Mouse (Mus musculus) neural tube, embryonic 12.5 days (tissue): ENCODE data around the gene Fndc3b. TPM values are rescaled to one million over a fixed set of nuclear protein-coding genes. Genes with fewer than 3 reads are reported as not detected.

Experiments
- ATAC-seq: fragments of 200-750 bp; cut with Nextera tagmentation; 2 replicates; pipeline ENCODE4 v1.8.0; 2017; ENCODE audit warnings: low read depth, mild to moderate bottlenecking, moderate TSS enrichment, moderate library complexity; ENCODE audit not compliant: low FRiP score
- H3K27ac ChIP-seq: fragments of 300-500 bp; sonication (generic); 2 replicates; pipeline ENCODE4 v1.5.1; 2016
- H3K27me3 ChIP-seq: fragments of 300-500 bp; sonication (generic); replicated peaks from 2 replicates; pipeline ENCODE4 v1.6.1; 2016; ENCODE audit warnings: mild to moderate bottlenecking
- H3K36me3 ChIP-seq: fragments of 300-500 bp; sonication (generic); 2 replicates; pipeline ENCODE4 v1.6.1; 2016; ENCODE audit warnings: mild to moderate bottlenecking
- H3K4me1 ChIP-seq: fragments of 300-500 bp; sonication (generic); 2 replicates; pipeline ENCODE4 v1.6.1; 2016
- H3K4me2 ChIP-seq: fragments of 300-500 bp; sonication (generic); replicated peaks from 2 replicates; pipeline ENCODE4 v1.6.1; 2016; ENCODE audit warnings: mild to moderate bottlenecking
- H3K4me3 ChIP-seq: fragments of 300-500 bp; sonication (generic); 2 replicates; pipeline ENCODE4 v1.5.1; 2016
- H3K9ac ChIP-seq: fragments of 300-500 bp; sonication (generic); 2 replicates; pipeline ENCODE4 v1.6.1; 2016; ENCODE audit warnings: mild to moderate bottlenecking
- H3K9me3 ChIP-seq: fragments of 300-500 bp; sonication (generic); 2 replicates; pipeline ENCODE4 v1.6.1; 2016; ENCODE audit warnings: mild to moderate bottlenecking
- WGBS: fragments of 180-500 bp; shearing (Covaris S2); methylation state at CpG from one replicate; pipeline ENCODE4 v1.1.7; 2016; 5-methylcytosine and 5-hydroxymethylcytosine counted together
- polyA plus RNA-seq: library from polyadenylated mRNA; unstranded; fragments of >200 nt; fragmentation: Nextera tagmentation; extraction: Ambion mirVana; gene quantifications from 2 replicates; pipeline ENCODE4 v1.2.1, GENCODE M21; 2016

Gene Fndc3b
- polyA plus RNA-seq, 1 experiment from 2014 or later = 16.0 TPM

DNA sequence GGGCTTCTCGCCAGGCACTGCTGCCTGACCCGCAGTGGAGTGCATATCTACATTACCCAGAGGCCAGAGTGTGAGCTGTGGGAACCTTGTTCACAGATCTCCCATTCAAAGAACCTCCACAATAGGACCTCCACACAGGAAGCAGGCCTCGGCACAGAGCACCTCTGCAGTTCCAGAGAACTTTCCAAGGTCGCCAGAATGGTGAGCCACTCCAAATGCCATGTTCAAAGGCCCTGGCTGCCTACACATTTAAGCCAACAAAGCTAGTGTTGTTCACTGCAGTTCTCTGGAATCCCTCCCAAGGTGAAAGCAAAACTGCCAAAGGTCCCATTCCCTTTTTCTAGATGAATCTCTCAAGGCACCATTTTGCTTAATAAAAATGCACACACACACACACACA lies 55.4 kb downstream of the Fndc3b start:
- no peak overlapping the region for H3K4me2 ChIP-seq
- peaks cover 6% of the 10 kb centered on the region; the same call in 1 of the 2 replicates for H3K4me1 ChIP-seq
- H3K9me3 ChIP-seq = no peaks in the 10 kb centered on the region
- 73% methylated on average over 4 of the region's 4 CpGs for WGBS
- no peak overlapping the region for H3K27ac ChIP-seq
- no peak overlapping the region for H3K4me3 ChIP-seq
- no peaks in the 10 kb centered on the region for H3K27me3 ChIP-seq
- H3K36me3 ChIP-seq = no peaks in the 10 kb centered on the region
- no peak for ATAC-seq
- no peak overlapping the region for H3K9ac ChIP-seq

DNA sequence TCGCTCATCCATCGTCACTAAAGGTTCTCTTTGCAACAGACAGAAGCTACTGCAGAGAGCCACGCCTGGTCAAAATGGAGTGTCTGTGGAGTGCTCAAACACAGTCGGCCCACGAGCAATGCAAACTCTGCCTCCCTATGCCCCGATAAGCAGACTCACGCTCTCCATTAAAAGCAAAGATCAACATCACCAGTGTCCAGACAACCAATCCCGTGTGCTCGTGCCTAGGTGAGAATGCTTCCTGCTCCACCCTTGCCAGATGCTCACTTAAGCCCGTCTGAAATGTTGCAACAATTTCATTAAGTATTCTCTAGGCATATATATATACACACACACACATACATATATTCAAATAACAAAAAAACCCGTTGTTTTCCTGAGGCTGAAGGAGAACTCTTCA lies 56.1 kb downstream of the Fndc3b start:
- H3K4me2 ChIP-seq = no peak overlapping the region
- no peaks in the 10 kb centered on the region for H3K27me3 ChIP-seq
- H3K9ac ChIP-seq = no peak overlapping the region
- 88% methylated on average over 11 of the region's 11 CpGs for WGBS
- H3K4me3 ChIP-seq = no peak overlapping the region
- H3K36me3 ChIP-seq = no peaks in the 10 kb centered on the region
- no peak for ATAC-seq
- H3K9me3 ChIP-seq = no peaks in the 10 kb centered on the region
- peaks cover 6% of the 10 kb centered on the region; the same call in 1 of the 2 replicates for H3K4me1 ChIP-seq
- no peak overlapping the region for H3K27ac ChIP-seq

DNA sequence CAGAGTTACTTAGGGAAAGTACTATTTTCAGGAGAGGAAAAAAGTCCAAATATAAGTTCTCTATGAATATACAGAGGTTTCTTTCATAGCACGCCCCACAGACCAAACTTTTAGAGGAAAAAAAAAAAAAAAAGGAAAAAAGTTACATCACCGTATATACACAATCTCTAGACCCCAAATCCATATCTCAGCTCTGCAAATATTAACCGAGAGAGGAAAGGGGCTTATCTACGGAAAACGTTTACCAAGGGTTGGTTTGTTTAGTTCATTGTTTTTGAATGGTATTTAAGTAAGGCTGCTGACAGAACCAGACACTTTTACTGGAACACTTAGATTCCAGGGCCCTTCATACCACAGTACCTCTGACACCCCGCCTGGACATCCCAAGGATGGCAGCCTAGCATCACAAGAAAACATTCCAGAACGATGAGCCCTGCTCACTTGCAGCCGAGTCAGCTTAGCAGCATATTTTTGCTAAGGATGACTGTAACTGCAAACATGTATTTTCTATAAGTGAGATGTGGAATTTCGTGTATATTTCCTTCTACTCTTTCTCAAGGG lies 58.6 kb downstream of the Fndc3b start:
- ATAC-seq = no peak
- Histone ChIP-seq H3K4me3 (no peak overlapping the region), H3K4me1 (peaks cover 8% of the 10 kb centered on the region), H3K36me3 (no peaks in the 10 kb centered on the region), H3K27ac (no peak overlapping the region), H3K27me3 (no peaks in the 10 kb centered on the region), H3K9ac (no peak overlapping the region), H3K4me2 (no peak overlapping the region), H3K9me3 (no peaks in the 10 kb centered on the region)
- WGBS = 87% methylated on average over 9 of the region's 9 CpGs

DNA sequence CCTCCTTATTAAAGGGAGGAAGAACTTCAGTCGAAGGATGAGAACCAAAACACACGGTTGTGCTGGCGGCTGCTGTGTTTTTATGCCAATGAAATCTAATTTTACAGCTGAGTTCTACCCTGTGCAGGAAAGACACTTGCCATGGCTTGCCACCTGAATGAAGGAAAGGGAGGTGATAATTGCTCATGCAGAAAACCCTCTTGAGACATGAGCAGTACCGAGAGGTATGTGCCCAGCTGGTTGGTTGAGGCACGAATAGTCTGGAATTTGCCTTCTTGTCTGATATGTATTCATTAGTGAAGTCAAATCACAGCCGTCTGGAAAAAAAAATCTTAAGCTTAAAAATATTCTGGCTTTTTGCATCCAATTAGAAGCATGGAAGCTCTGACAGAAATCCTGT lies 59.4 kb downstream of the Fndc3b start:
- ATAC-seq = no peak
- 74% methylated on average over 6 of the region's 6 CpGs for WGBS
- Histone ChIP-seq H3K36me3 (no peaks in the 10 kb centered on the region), H3K9me3 (no peaks in the 10 kb centered on the region), H3K4me2 (no peak overlapping the region), H3K27me3 (no peaks in the 10 kb centered on the region), H3K4me3 (no peak overlapping the region), H3K27ac (no peak overlapping the region), H3K9ac (no peak overlapping the region), H3K4me1 (peaks cover 4% of the 10 kb centered on the region)

DNA sequence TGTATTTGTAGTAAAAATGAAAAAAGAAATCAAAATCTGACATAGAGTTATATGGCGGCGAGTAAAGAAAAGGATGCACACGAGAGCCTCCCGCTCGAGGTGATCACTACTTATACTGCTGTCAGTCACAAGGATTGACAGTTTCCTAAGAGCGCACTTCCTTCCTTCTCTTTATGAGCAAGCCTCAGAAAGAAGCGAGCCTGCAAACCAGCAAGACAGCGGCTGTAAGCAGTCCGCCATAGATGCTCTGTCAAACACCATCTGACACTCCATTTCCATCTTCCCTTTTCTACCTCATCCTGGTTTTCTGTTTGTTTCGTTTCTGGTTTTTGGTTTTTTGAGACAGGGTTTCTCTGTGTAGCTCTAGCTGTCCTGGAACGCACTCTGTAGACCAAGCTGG lies 61.0 kb downstream of the Fndc3b start:
- ATAC-seq = no peak

DNA sequence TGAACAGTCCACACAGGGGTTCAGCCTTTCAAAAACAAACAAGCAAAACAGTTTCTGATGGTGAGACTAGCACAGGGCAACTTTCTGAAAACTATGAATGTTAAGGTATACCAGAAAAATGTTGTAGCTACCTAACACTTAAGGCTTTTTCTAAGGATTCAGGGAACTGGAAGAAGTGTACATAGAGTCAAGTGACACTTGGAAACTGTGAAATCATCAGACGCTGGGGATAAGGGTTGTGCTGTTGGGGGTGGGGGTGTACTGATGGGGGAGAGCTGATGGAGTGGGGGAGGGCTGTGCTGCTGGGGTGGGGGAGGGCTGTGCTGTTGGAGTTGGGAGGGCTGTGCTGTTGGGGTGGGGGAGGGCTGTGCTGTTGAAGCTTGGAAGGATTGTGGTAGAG lies 61.8 kb downstream of the Fndc3b start:
- no peak overlapping the region for H3K4me3 ChIP-seq
- no peaks in the 10 kb centered on the region for H3K27me3 ChIP-seq
- WGBS = 67% methylated on average over 1 of the region's 1 CpGs
- no peak overlapping the region for H3K4me2 ChIP-seq
- H3K9me3 ChIP-seq = no peaks in the 10 kb centered on the region
- ATAC-seq = no peak
- no peak overlapping the region for H3K9ac ChIP-seq
- peaks cover 2% of the 10 kb centered on the region; the same call in 1 of the 2 replicates for H3K4me1 ChIP-seq
- no peak overlapping the region for H3K27ac ChIP-seq
- no peaks in the 10 kb centered on the region for H3K36me3 ChIP-seq

More for the DNA sequence above, 61.0 kb downstream of the Fndc3b start:
- Histone ChIP-seq H3K27ac (no peak overlapping the region), H3K9me3 (no peaks in the 10 kb centered on the region), H3K4me3 (no peak overlapping the region), H3K9ac (no peak overlapping the region), H3K4me1 (peaks cover 2% of the 10 kb centered on the region; the same call in 1 of the 2 replicates), H3K4me2 (no peak overlapping the region), H3K36me3 (no peaks in the 10 kb centered on the region), H3K27me3 (no peaks in the 10 kb centered on the region)
- 97% methylated on average over 11 of the region's 11 CpGs for WGBS

DNA sequence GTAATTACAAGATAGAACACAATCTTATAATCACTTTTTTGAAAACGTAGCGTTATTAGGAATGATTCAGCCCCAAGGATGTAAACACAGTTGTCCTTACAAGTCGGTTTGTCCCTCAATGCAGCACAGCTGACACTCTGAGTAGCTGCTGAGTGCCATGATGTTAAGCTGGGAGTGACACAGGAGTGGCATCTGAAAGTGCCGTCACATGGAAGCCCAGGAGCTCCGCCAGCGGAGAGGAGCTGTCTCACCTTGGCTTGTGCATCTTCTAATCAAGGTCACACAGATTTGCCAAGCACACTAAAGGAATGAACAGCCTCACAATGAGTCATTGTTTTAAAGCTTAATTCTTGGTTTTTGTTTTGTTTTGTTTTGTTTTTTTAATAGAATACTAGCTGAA lies 68.7 kb downstream of the Fndc3b start:
- WGBS = 93% methylated on average over 6 of the region's 6 CpGs

DNA sequence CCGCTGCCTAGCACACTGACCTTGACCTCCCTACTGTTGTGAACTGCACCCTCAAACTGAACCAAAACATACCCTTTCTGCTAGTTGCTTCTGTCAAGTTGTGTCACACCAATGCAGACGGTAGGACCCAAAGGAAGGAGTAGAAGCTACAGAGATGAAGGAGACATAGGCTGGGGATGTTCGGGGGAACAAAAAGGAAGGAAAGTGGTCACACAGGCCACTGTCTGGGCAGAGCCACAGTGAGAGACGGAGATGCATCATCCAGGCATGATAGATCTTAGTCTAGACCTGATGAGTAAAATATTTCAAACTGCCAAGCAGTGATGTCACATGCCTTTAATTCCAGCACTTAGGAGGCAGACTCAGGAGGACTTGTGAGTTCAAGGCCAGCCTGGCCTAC lies 71.4 kb downstream of the Fndc3b start:
- 93% methylated on average over 4 of the region's 4 CpGs for WGBS

More for the DNA sequence above, 68.7 kb downstream of the Fndc3b start:
- Histone ChIP-seq H3K9ac (no peak overlapping the region), H3K4me1 (no peaks in the 10 kb centered on the region), H3K9me3 (no peaks in the 10 kb centered on the region), H3K36me3 (peaks cover 5% of the 10 kb centered on the region; the same call in 1 of the 2 replicates), H3K4me3 (no peak overlapping the region), H3K27ac (no peak overlapping the region), H3K4me2 (no peak overlapping the region), H3K27me3 (no peaks in the 10 kb centered on the region)
- no peak for ATAC-seq

DNA sequence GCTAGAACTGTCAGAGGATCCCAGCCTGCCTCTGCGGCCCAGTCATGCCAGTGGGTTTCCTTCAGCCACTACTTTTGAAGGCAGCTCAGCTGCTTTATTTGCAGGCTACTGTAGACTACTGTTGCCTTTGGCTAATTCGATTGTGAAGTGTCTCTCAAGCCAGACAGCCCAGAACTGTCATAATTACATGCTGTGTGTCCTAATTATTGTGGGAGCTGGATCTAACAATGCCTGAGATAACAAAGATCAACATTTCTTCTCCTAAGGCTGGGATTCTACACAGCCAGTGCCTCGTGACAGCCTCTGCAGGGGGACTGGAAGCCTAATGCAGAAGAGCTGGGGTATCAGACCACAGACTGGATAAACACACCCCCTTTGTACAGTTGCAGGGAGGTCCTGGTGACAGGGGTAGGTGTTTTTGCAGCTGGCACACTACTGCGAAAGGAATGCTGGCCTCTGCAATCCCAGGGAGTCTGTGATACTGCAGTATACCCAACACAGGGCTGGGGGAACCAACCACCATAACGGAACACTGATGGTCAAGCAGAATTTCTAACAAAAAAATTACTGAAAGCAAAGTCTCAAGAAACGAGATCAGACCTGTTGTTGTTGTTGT lies 74.0 kb downstream of the Fndc3b start:
- Histone ChIP-seq H3K9ac (no peak overlapping the region), H3K9me3 (no peaks in the 10 kb centered on the region), H3K27ac (no peak overlapping the region), H3K4me3 (no peak overlapping the region), H3K4me1 (no peaks in the 10 kb centered on the region), H3K4me2 (no peak overlapping the region), H3K36me3 (peaks cover 5% of the 10 kb centered on the region; the same call in 1 of the 2 replicates), H3K27me3 (no peaks in the 10 kb centered on the region)
- 73% methylated on average over 6 of the region's 6 CpGs for WGBS
- ATAC-seq = no peak

More for the DNA sequence above, 71.4 kb downstream of the Fndc3b start:
- H3K27me3 ChIP-seq = no peaks in the 10 kb centered on the region
- no peak overlapping the region for H3K4me3 ChIP-seq
- no peak overlapping the region for H3K4me2 ChIP-seq
- H3K27ac ChIP-seq = no peak overlapping the region
- H3K9me3 ChIP-seq = no peaks in the 10 kb centered on the region
- ATAC-seq = no peak
- H3K4me1 ChIP-seq = no peaks in the 10 kb centered on the region
- peaks cover 5% of the 10 kb centered on the region; the same call in 1 of the 2 replicates for H3K36me3 ChIP-seq
- no peak overlapping the region for H3K9ac ChIP-seq

DNA sequence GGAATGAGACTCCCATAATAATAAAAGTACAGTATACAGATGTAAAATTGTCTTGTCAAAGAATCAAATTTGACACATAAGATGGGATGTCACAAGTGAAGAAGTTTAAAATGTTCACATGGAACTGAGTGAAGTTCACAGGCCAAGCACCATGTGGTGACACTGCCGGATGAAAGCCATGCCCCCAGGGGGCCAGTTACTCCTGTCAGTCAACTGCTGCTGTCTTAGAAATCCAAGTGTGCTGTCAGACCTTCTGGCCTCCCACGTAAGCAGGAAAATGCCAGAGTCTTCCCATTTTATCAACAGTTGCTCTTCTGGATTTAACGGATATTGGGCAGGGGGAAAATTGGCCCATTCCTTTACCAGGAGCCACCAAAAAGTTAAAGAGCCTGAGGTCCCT lies 75.3 kb downstream of the Fndc3b start:
- no peak for ATAC-seq
- Histone ChIP-seq H3K27ac (no peak overlapping the region), H3K4me1 (no peaks in the 10 kb centered on the region), H3K9me3 (no peaks in the 10 kb centered on the region), H3K4me2 (no peak overlapping the region), H3K9ac (no peak overlapping the region), H3K4me3 (no peak overlapping the region), H3K27me3 (no peaks in the 10 kb centered on the region), H3K36me3 (no peaks in the 10 kb centered on the region)
- 27% methylated on average over 3 of the region's 3 CpGs for WGBS

DNA sequence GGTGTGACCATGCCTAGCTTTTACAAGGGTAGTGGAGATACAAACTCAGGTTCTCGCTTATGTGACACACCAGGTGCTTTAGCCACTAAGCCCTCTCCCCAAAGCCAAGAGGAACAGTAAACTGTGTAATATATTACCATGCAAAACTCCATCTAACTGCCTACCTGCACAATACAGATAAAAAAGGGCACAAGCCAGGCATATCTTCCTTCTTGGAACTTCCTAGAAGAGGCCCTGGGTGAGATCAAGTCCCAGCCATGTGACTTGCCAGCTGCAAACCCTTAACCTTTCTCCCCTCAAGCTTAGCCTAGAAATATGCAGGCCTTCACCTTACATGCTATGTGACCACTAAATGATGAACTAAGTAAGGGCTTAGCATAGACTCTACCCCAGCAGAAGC lies 78.2 kb downstream of the Fndc3b start:
- no peaks in the 10 kb centered on the region for H3K36me3 ChIP-seq
- H3K9me3 ChIP-seq = no peaks in the 10 kb centered on the region
- H3K27me3 ChIP-seq = no peaks in the 10 kb centered on the region
- 97% methylated on average over 1 of the region's 1 CpGs for WGBS
- H3K4me3 ChIP-seq = no peak overlapping the region
- no peak overlapping the region for H3K9ac ChIP-seq
- H3K4me2 ChIP-seq = no peak overlapping the region
- no peak overlapping the region for H3K27ac ChIP-seq
- H3K4me1 ChIP-seq = no peaks in the 10 kb centered on the region
- no peak for ATAC-seq

DNA sequence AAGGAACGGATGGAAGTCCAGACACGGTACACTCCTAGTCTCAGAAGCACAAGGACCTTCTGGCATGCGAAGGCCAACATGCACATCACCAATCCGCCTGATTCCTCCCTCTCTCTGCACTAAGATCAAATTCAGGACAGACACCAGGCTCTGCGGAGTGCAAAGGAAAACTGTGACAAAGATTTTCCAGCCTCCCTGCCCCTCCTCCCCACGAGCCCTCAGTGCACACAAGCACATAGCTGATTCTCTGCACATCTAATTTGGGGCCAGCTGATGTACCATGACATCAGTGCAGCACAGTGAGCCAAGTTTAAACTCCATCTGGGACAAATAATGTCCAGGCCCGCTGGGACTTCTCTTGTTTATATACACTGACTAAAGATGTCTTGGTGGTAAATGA lies 80.0 kb downstream of the Fndc3b start:
- H3K4me3 ChIP-seq = no peak overlapping the region
- no peak for ATAC-seq
- no peaks in the 10 kb centered on the region for H3K36me3 ChIP-seq
- H3K4me1 ChIP-seq = no peaks in the 10 kb centered on the region
- no peak overlapping the region for H3K4me2 ChIP-seq
- no peaks in the 10 kb centered on the region for H3K9me3 ChIP-seq
- no peaks in the 10 kb centered on the region for H3K27me3 ChIP-seq
- H3K9ac ChIP-seq = no peak overlapping the region
- H3K27ac ChIP-seq = no peak overlapping the region
- 82% methylated on average over 7 of the region's 7 CpGs for WGBS

DNA sequence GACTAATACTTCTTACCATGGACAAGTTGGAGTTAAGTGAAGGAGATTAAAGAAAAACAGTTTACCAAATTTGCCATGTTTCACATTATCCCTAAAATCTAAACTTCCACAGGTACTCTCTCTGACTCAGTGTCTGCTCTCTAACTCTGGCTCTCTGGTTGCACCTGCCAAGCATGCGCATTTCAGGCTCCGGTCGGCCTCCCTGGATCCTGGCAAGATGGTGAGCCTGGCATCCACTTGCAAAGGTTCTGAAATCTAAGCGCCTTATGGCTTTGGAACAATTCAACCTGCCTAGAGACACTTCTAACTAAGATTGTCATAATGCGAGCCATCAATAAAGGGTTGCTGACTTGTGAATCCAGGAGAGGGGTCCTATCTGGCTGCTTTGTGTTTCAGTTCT lies 81.4 kb downstream of the Fndc3b start:
- no peak overlapping the region for H3K9ac ChIP-seq
- no peak for ATAC-seq
- whole genome bisulfite sequencing = 97% methylated on average over 5 of the region's 5 CpGs
- no peaks in the 10 kb centered on the region for H3K36me3 ChIP-seq
- no peaks in the 10 kb centered on the region for H3K4me1 ChIP-seq
- no peak overlapping the region for H3K4me2 ChIP-seq
- no peaks in the 10 kb centered on the region for H3K27me3 ChIP-seq
- H3K9me3 ChIP-seq = no peaks in the 10 kb centered on the region
- no peak overlapping the region for H3K4me3 ChIP-seq
- no peak overlapping the region for H3K27ac ChIP-seq
